Mouse (Mus musculus) spleen, postnatal 10 days (tissue): ENCODE measurements around the gene Akap4.

ENCODE experiments used
- DNase-seq, 2 experiments: peaks; one replicate each; pipeline ENCODE4 v3.0.0; 2021 to 2022; ENCODE audit warnings: low spot score in 2 of 2

The Akap4 gene

DNA sequence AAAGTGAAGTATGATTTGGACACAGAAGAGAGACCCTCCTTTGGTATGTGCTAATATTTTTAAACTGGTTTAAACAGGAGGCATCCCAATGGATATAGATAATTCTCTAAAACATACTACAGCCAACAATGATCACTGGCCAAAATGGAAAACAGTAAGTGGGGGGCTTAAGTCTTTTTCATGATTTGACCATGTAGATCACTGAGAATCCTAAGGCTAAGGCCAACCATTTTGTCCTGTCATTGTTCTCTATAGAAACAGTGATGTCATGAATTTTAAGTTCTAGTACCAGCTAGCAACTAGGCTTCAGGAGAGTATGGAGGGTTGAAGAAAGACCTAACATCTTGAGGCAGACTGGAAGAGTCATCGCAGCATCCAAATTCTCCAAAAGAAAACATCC is at the start of gene Akap4:
TSS of gene Akap4 (plus strand) at position 301 of the 400 bp plus-strand sequence.
- DNase-seq, result no peak

GRCm38 (mm10) chrX:7041519-7041918 is 25.8 kb upstream of the Akap4 start, which contains the start of gene Ccnb3:
Ccnb3 (minus strand) TSS chrX:7041619.
- DNase-seq, result no peak

GRCm38 (mm10) chrX:7057056-7057455 is 10.3 kb upstream of the Akap4 start:
- no peak for DNase-seq

- DNase-seq, result no peak
Measured at GRCm38 (mm10) chrX:7057634-7058033, 9.7 kb upstream of the Akap4 start.

GRCm38 (mm10) chrX:7064109-7064508 is 3.2 kb upstream of the Akap4 start:
- no peak for DNase-seq

- no peak for DNase-seq
Measured at GRCm38 (mm10) chrX:7068002-7068401, 683 bp downstream of the Akap4 start.

GRCm38 (mm10) chrX:7079820-7080429 is 12.6 kb downstream of the Akap4 start:
- DNase-seq, result no peak

DNA sequence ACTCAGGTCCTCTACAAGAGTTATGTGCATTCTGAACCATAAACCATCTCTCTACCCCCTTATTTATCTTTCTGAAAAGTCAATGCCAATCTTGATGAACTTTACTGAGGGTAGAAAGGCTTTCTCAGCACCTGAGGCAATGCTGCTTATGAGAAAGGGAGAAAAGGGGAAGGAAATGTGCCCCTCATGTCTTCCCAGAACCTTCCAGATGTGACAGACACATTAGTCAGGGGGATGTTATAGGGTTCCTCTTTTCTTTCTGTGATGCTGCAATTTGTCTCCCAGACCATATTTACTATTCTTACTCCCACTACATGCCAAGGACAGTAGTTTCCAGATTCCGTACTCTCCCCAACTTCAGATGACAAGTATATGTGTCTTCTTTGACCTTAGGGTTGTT is 18.6 kb downstream of the Akap4 start:
- DNase-seq, result no peak

DNA sequence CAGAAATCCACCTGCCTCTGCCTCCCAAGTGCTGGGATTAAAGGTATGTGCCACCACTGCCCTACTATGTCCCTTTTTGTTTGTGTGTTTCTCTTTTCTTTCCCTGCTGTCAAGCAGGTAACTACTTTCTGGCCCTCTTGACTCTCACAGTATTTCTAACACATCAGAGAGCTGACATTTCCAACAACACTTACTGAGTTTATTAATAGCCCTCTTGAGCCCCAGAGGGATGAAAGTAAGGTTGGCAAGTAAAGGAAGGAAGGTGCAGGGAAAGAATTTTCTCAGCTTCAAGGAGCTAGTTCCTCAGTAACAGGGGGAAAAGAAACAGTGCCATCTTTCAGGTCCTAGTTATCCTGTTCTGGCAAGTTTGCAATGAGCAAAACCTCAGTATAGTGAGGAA is 23.0 kb downstream of the Akap4 start:
- DNase-seq, result no peak

GRCm38 (mm10) chrX:7102280-7102679 is 35.0 kb downstream of the Akap4 start:
- no peak for DNase-seq

- no peak for DNase-seq
Measured at GRCm38 (mm10) chrX:7114885-7115284, 47.6 kb downstream of the Akap4 start.

DNA sequence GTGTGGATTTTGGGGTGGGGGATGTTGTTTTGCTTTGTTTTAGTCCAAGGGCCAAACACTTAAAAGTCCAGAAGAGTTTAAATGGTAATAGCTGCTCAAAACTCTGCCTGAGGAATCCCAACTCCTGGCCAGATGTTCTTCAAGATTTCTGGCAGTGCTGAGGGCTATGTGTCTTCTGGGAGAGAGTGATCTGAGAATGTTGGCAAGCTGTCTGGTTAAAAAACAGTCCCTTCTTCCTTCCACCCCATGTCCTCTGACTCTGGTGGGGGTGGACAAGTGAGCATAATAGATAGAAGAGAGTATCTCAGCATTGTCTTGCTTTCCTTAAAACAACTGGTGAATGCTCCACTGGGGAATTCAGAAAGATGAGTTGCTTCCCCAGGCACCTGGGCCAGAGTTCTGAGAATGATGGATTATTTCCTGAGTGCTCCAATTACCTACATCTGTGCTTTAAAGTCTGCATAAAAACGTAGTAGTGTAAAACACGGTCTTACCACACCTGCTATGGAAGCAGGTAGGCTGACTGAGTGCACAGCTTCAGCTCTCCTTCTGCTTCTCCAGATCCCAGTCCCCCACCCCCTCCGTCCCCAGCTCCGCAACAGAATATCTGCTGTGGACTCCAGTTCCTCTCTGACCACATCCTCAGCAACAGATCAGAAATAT is 54.4 kb downstream of the Akap4 start:
- DNase-seq, result no peak
